ENCODE assay signal across 23 mouse cellular contexts in the genomic region with DNA sequence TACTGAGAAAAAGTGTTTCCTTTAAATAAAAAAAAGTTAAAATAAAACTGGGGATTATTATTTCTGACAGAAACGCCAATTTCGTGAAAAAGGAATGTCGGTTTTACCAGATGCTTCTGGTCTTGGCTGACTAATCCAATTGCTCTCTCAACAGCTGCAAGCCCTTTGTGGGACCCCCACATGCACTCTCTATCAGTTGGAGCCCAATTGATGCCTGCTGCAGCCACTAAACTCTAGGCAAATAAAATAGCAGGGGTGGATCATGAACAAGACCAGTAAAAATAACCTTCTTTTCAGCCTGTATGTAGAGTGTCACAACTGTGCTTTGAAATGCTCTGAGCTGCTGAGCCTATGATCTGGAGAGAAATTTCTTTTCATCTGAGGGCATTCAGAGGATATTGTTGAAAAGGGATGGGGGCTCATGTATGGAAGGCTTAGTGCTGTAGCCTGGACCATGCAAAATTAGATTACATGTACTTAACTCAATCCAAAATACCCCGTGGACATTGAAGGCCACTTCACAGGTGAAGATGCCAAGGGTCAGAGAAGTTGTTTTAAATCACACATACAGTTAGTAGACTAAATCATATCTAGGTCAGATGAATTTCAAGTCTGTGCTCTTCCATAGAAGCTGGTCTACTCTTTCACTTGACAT.
DNase-seq lines count a peak whose midpoint lies in the region; ATAC-seq lines count a peak whose summit lies in the region.
"Had no signal": no experiment of that assay in that cellular context is flagged by ENCODE, and none has a peak within 500 bp of the region (broad histone marks: within the 10 kb centered on the region; RNA-seq: fewer than 3 reads in every experiment).

No protein-coding gene starts in this region.

- peak; percentile 52; the same call in 1 of the 2 replicates for ATAC-seq in midbrain, embryonic 15.5 days (replicated peaks)
- ATAC-seq: activated CD4-positive, CD25-positive, alpha-beta regulatory T cell, adult 4 months; CD4-positive, CD25-positive, alpha-beta regulatory T cell, adult 4 months had no signal

- no peak overlapping the region for H3K27ac ChIP-seq in heart, embryonic 10.5 days
- no peak overlapping the region for H3K27ac ChIP-seq in limb, embryonic 10.5 days
- no peak overlapping the region for H3K27ac ChIP-seq in midbrain, embryonic 15.5 days
- H3K27ac ChIP-seq: embryonic facial prominence, embryonic 12.5 days; hindbrain, embryonic 12.5 days; layer of hippocampus, adult 2 months; liver, embryonic 13.5 days; stomach, embryonic 15.5 days had no signal

- 0 out of 2 replicates have a peak, but pooled peaks cover 4% of the 10 kb centered on the region for H3K4me1 ChIP-seq in heart, embryonic 10.5 days
- H3K4me1 ChIP-seq in limb, embryonic 10.5 days: peaks cover 73% of the 10 kb centered on the region
- no peaks in the 10 kb centered on the region for H3K4me1 ChIP-seq in midbrain, embryonic 15.5 days
- H3K4me1 ChIP-seq: hindbrain, embryonic 12.5 days; liver, embryonic 13.5 days; stomach, embryonic 15.5 days had no signal

- intact Hi-C loops in left cerebral cortex, postnatal 14 days (cut with DNase I): no loop called here

- no peaks in the 10 kb centered on the region for H3K27me3 ChIP-seq in heart, embryonic 10.5 days (ENCODE audit: insufficient read depth, poor library complexity, severe bottlenecking)
- peaks cover 14% of the 10 kb centered on the region; the same call in 1 of the 2 replicates for H3K27me3 ChIP-seq in limb, embryonic 10.5 days (ENCODE audit: low read depth, poor library complexity, severe bottlenecking)
- peaks cover 16% of the 10 kb centered on the region for H3K27me3 ChIP-seq in midbrain, embryonic 15.5 days (replicated peaks)
- H3K27me3 ChIP-seq: embryonic facial prominence, embryonic 12.5 days; hindbrain, embryonic 12.5 days; liver, embryonic 13.5 days; stomach, embryonic 15.5 days had no signal

- no peak overlapping the region for H3K4me2 ChIP-seq in midbrain, embryonic 15.5 days
- H3K4me2 ChIP-seq: embryonic facial prominence, embryonic 12.5 days; heart, embryonic 11.5 days; hindbrain, embryonic 12.5 days; liver, embryonic 13.5 days; stomach, embryonic 15.5 days had no signal

- H3K9ac ChIP-seq in midbrain, embryonic 15.5 days: no peak overlapping the region
- H3K9ac ChIP-seq: embryonic facial prominence, embryonic 12.5 days; hindbrain, embryonic 12.5 days; liver, embryonic 13.5 days; stomach, embryonic 15.5 days had no signal

- no peak overlapping the region for H3K4me3 ChIP-seq in heart, embryonic 10.5 days
- no peak overlapping the region for H3K4me3 ChIP-seq in limb, embryonic 10.5 days
- H3K4me3 ChIP-seq in midbrain, embryonic 15.5 days: no peak overlapping the region
- H3K4me3 ChIP-seq: embryonic facial prominence, embryonic 12.5 days; hindbrain, embryonic 12.5 days; layer of hippocampus, adult 2 months; liver, embryonic 13.5 days; stomach, embryonic 15.5 days had no signal

- 61% methylated on average over 4 of the region's 4 CpGs for WGBS in heart, embryonic 10.5 days
- 79% methylated on average over 4 of the region's 4 CpGs for WGBS in limb, embryonic 10.5 days
- WGBS in midbrain, embryonic 15.5 days: 43% methylated on average over 4 of the region's 4 CpGs

- DNase-seq in embryo, embryonic 10.5 days (ENCODE audit: low spot score): peak; percentile 30
- DNase-seq in embryo, embryonic 10 days (ENCODE audit: low spot score): no peak
- peak; percentile 36 for DNase-seq in heart, adult 11 months
- DNase-seq in heart, embryonic 10.5 days (ENCODE audit: low spot score): no peak
- DNase-seq in limb, embryonic 10.5 days (ENCODE audit: low spot score): peak; percentile 47
- DNase-seq in ovary, adult 18-20 months (ENCODE audit: low spot score): no peak
- DNase-seq in left cerebral cortex, postnatal 14 days (ENCODE audit: low spot score in 2 of 2): no peak
- DNase-seq: adrenal gland, postnatal 10 days; cerebellum, adult 11 months; cerebellum, postnatal 14 days; gastrocnemius, postnatal 36 days; kidney, adult 18-20 months; kidney, postnatal 10 days; liver, embryonic 13.5 days; thymus, adult 2 months had no signal

- no peaks in the 10 kb centered on the region for H3K36me3 ChIP-seq in heart, embryonic 10.5 days
- H3K36me3 ChIP-seq in limb, embryonic 10.5 days: no peaks in the 10 kb centered on the region
- no peaks in the 10 kb centered on the region for H3K36me3 ChIP-seq in midbrain, embryonic 15.5 days (replicated peaks)
- H3K36me3 ChIP-seq: embryonic facial prominence, embryonic 12.5 days; hindbrain, embryonic 12.5 days; liver, embryonic 13.5 days; stomach, embryonic 15.5 days had no signal

- H3K9me3 ChIP-seq in heart, embryonic 10.5 days: no peaks in the 10 kb centered on the region
- H3K9me3 ChIP-seq in limb, embryonic 10.5 days (replicated peaks): no peaks in the 10 kb centered on the region
- no peaks in the 10 kb centered on the region for H3K9me3 ChIP-seq in midbrain, embryonic 15.5 days
- H3K9me3 ChIP-seq: embryonic facial prominence, embryonic 12.5 days; hindbrain, embryonic 12.5 days; liver, embryonic 13.5 days; stomach, embryonic 15.5 days had no signal

Comparison
In these comparisons a context has a peak if more than half of its experiments do, and no peak if none do; other contexts are left out.
1. DNase-seq: peak in embryo, embryonic 10.5 days (single experiment), heart, adult 11 months (single experiment) and limb, embryonic 10.5 days (single experiment); none in embryo, embryonic 10 days (single experiment), heart, embryonic 10.5 days (single experiment), ovary, adult 18-20 months (single experiment) and left cerebral cortex, postnatal 14 days (0 of 2).